ENCODE assay signal across 14 mouse cellular contexts in genomic region chr7:136365318-136366211, GRCm38 (mm10).
DNase-seq lines count a peak whose midpoint lies in the region; ATAC-seq and TF ChIP-seq lines count a peak whose summit lies in the region.
"Had no signal": no experiment of that assay in that cellular context is flagged by ENCODE, and none has a peak within 500 bp of the region (broad histone marks: within the 10 kb centered on the region; RNA-seq: fewer than 3 reads in every experiment).

No protein-coding gene starts in this region.

- no peak for TF ChIP-seq CTCF in midbrain, postnatal 0 days (IDR thresholded peaks at IDR 0.05)

- TF ChIP-seq POLR2A in limb, embryonic 14.5 days (IDR thresholded peaks at IDR 0.05; ENCODE audit: borderline replicate concordance, extremely low read depth, insufficient read depth, insufficient read length), result no peak

- peaks cover 8% of the 10 kb centered on the region for H3K4me1 ChIP-seq in forebrain, embryonic 13.5 days
- H3K4me1 ChIP-seq in forebrain, embryonic 15.5 days, result 0 out of 2 replicates have a peak, but pooled peaks cover 5% of the 10 kb centered on the region
- peaks cover 3% of the 10 kb centered on the region; the same call in 1 of the 2 replicates for H3K4me1 ChIP-seq in midbrain, embryonic 12.5 days
- H3K4me1 ChIP-seq in midbrain, postnatal 0 days (ENCODE audit: insufficient read depth, low read length), result no peaks in the 10 kb centered on the region
- no peaks in the 10 kb centered on the region for H3K4me1 ChIP-seq in limb, embryonic 14.5 days (ENCODE audit: control insufficient read depth, insufficient read depth, low read length)
- H3K4me1 ChIP-seq: heart, embryonic 12.5 days had no signal

- no peak overlapping the region for H3K4me2 ChIP-seq in forebrain, embryonic 13.5 days
- H3K4me2 ChIP-seq in forebrain, embryonic 15.5 days (replicated peaks), result no peak overlapping the region
- no peak overlapping the region for H3K4me2 ChIP-seq in midbrain, embryonic 12.5 days (replicated peaks)
- no peak overlapping the region for H3K4me2 ChIP-seq in midbrain, postnatal 0 days (ENCODE audit: low read depth, low read length, poor library complexity, severe bottlenecking)
- no peak overlapping the region for H3K4me2 ChIP-seq in limb, embryonic 14.5 days (replicated peaks; ENCODE audit: low read depth, low read length, severe bottlenecking)
- H3K4me2 ChIP-seq: heart, embryonic 12.5 days; liver, embryonic 11.5 days had no signal

- H3K27me3 ChIP-seq in forebrain, embryonic 13.5 days, result no peaks in the 10 kb centered on the region
- no peaks in the 10 kb centered on the region for H3K27me3 ChIP-seq in forebrain, embryonic 15.5 days
- no peaks in the 10 kb centered on the region; the same call in 1 of the 2 replicates for H3K27me3 ChIP-seq in midbrain, embryonic 12.5 days
- H3K27me3 ChIP-seq in midbrain, postnatal 0 days (ENCODE audit: insufficient read depth, low read length), result no peaks in the 10 kb centered on the region
- H3K27me3 ChIP-seq in limb, embryonic 14.5 days (ENCODE audit: control insufficient read depth, insufficient read depth, low read length), result no peaks in the 10 kb centered on the region

- 49% methylated on average over 7 of the region's 7 CpGs for WGBS in forebrain, embryonic 13.5 days
- 47% methylated on average over 7 of the region's 7 CpGs for WGBS in forebrain, embryonic 15.5 days
- WGBS in midbrain, embryonic 12.5 days, result 57% methylated on average over 7 of the region's 7 CpGs
- 39% methylated on average over 7 of the region's 7 CpGs for WGBS in midbrain, postnatal 0 days
- WGBS in limb, embryonic 14.5 days, result 55% methylated on average over 7 of the region's 7 CpGs

- H3K4me3 ChIP-seq in forebrain, embryonic 13.5 days, result no peak overlapping the region
- H3K4me3 ChIP-seq in forebrain, embryonic 15.5 days, result no peak overlapping the region
- no peak overlapping the region for H3K4me3 ChIP-seq in midbrain, embryonic 12.5 days
- H3K4me3 ChIP-seq in midbrain, postnatal 0 days (ENCODE audit: low read depth, low read length), result no peak overlapping the region
- no peak overlapping the region for H3K4me3 ChIP-seq in limb, embryonic 14.5 days (replicated peaks; ENCODE audit: low read length)
- H3K4me3 ChIP-seq: gastrocnemius, adult 2 months; heart, embryonic 12.5 days had no signal

- no peaks in the 10 kb centered on the region for H3K36me3 ChIP-seq in forebrain, embryonic 13.5 days (ENCODE audit: poor library complexity, severe bottlenecking)
- no peaks in the 10 kb centered on the region for H3K36me3 ChIP-seq in forebrain, embryonic 15.5 days
- no peaks in the 10 kb centered on the region for H3K36me3 ChIP-seq in midbrain, embryonic 12.5 days
- no peaks in the 10 kb centered on the region for H3K36me3 ChIP-seq in midbrain, postnatal 0 days (ENCODE audit: insufficient read depth, low read length)
- no peaks in the 10 kb centered on the region for H3K36me3 ChIP-seq in limb, embryonic 14.5 days (ENCODE audit: control insufficient read depth, insufficient read depth, low read length)
- H3K36me3 ChIP-seq: heart, embryonic 12.5 days had no signal

- peak; percentile 59 for ATAC-seq in forebrain, embryonic 13.5 days
- no peak for ATAC-seq in forebrain, embryonic 15.5 days (replicated peaks)
- peak; percentile 52; the same call in 1 of the 2 replicates for ATAC-seq in midbrain, embryonic 12.5 days (ENCODE audit: low FRiP score, low read depth)
- ATAC-seq in midbrain, postnatal 0 days (ENCODE audit: low FRiP score), result no peak
- ATAC-seq in limb, embryonic 14.5 days (ENCODE audit: low FRiP score, low read depth), result peak; percentile 83

- no peaks in the 10 kb centered on the region for H3K9me3 ChIP-seq in forebrain, embryonic 13.5 days (replicated peaks)
- no peaks in the 10 kb centered on the region for H3K9me3 ChIP-seq in forebrain, embryonic 15.5 days
- H3K9me3 ChIP-seq in midbrain, embryonic 12.5 days, result no peaks in the 10 kb centered on the region
- H3K9me3 ChIP-seq in midbrain, postnatal 0 days (ENCODE audit: low read length), result no peaks in the 10 kb centered on the region
- H3K9me3 ChIP-seq in limb, embryonic 14.5 days (ENCODE audit: control insufficient read depth, low read length), result no peaks in the 10 kb centered on the region
- H3K9me3 ChIP-seq: heart, embryonic 12.5 days had no signal

- no peak overlapping the region for H3K9ac ChIP-seq in forebrain, embryonic 13.5 days
- H3K9ac ChIP-seq in forebrain, embryonic 15.5 days (replicated peaks), result no peak overlapping the region
- H3K9ac ChIP-seq in midbrain, embryonic 12.5 days (replicated peaks), result no peak overlapping the region
- H3K9ac ChIP-seq in midbrain, postnatal 0 days (replicated peaks; ENCODE audit: low read length, poor library complexity, severe bottlenecking), result no peak overlapping the region
- no peak overlapping the region for H3K9ac ChIP-seq in limb, embryonic 14.5 days (ENCODE audit: low read depth, low read length, severe bottlenecking)
- H3K9ac ChIP-seq: heart, embryonic 12.5 days had no signal

- no peak for DNase-seq in midbrain, postnatal 0 days (ENCODE audit: low spot score)
- peak; percentile 13 to 32 for DNase-seq in cerebellum, postnatal 14 days
- peak; percentile 37 for DNase-seq in limb, embryonic 14.5 days (ENCODE audit: low spot score)
- DNase-seq in layer of hippocampus, adult 9-11 months, result no peak
- no peak for DNase-seq in embryo, embryonic 11 days
- DNase-seq: adrenal gland, postnatal 14 days; B cell, adult 2 months; gastrocnemius, adult 2 months; thymus, postnatal 4 days had no signal

- no peak overlapping the region for H3K27ac ChIP-seq in forebrain, embryonic 13.5 days
- H3K27ac ChIP-seq in forebrain, embryonic 15.5 days (replicated peaks), result no peak overlapping the region
- no peak overlapping the region for H3K27ac ChIP-seq in midbrain, embryonic 12.5 days (replicated peaks)
- H3K27ac ChIP-seq in midbrain, postnatal 0 days (ENCODE audit: low read depth, low read length), result no peak overlapping the region
- H3K27ac ChIP-seq in limb, embryonic 14.5 days (replicated peaks; ENCODE audit: low read depth, low read length), result no peak overlapping the region
- H3K27ac ChIP-seq: gastrocnemius, adult 2 months had no signal

Comparison
In these comparisons a context has a peak if more than half of its experiments do, and no peak if none do; other contexts are left out.
1. ATAC-seq: peak in forebrain, embryonic 13.5 days (single experiment), midbrain, embryonic 12.5 days (single experiment) and limb, embryonic 14.5 days (single experiment); none in forebrain, embryonic 15.5 days (single experiment) and midbrain, postnatal 0 days (single experiment).
2. DNase-seq: peak in cerebellum, postnatal 14 days (2 of 2) and limb, embryonic 14.5 days (single experiment); none in midbrain, postnatal 0 days (single experiment), layer of hippocampus, adult 9-11 months (single experiment) and embryo, embryonic 11 days (single experiment).